Mouse (Mus musculus): ENCODE data around the gene H2-M10.6. TPM values are rescaled to one million over a fixed set of nuclear protein-coding genes. Genes with fewer than 3 reads are reported as not detected.
A peak's percentile ranks its signal among the peaks of the same experiment; 100 is the strongest.
"Not testable (repeated sequence)": the region's sequence is repeated elsewhere in the genome, so short reads cannot be mapped to it uniquely, and the experiment has no call there.

Gene H2-M10.6
- not detected in 2 replicates for polyA plus RNA-seq (2014; fragmentation: Nextera tagmentation; extraction: Ambion mirVana)

GRCm38 (mm10) chr17:36811871-36812270 lies at the start of gene H2-M10.6:
TSS of gene H2-M10.6 (plus strand) at chr17:36812171.
- no peak within 1 kb of the TSS for H3K4me3 ChIP-seq (replicated peaks; ENCODE audit: low read depth, low read length)
- no peak for ATAC-seq (ENCODE audit: low FRiP score, low TSS enrichment)

DNA sequence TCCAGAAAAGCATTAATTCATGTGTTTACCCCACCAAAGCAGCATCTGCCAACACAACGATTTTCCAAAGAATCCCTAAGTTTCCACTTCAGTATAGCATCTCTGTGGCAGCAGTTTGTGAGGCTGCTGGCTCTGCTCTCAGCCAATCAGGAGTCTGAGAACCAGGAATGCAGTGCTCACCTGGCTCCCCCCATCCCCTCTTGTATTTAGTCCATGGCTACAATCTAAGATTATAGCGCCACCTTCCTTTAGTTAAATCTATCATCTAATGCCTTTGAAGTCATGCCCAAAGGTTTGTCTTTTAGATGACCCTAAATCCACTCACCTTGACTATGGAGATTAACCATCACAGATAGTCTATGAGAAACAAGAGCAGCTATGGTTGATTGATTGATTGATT lies 48.2 kb upstream of the H2-M10.6 start:
- no peaks in the 10 kb centered on the region for H3K27me3 ChIP-seq (ENCODE audit: control insufficient read depth, insufficient read depth, low read length)
- no peaks in the 10 kb centered on the region for H3K4me1 ChIP-seq (ENCODE audit: control insufficient read depth, insufficient read depth, low read length)
- no peak overlapping the region for H3K4me2 ChIP-seq (ENCODE audit: low read length)
- DNase-seq = peak; percentile 2
- no peak overlapping the region for H3K27ac ChIP-seq (replicated peaks; ENCODE audit: low read depth, low read length)
- no peaks in the 10 kb centered on the region for H3K36me3 ChIP-seq (ENCODE audit: control insufficient read depth, insufficient read depth, low read length)
- H3K4me3 ChIP-seq (replicated peaks; ENCODE audit: low read depth, low read length) = no peak overlapping the region
- no peak for ATAC-seq (ENCODE audit: low FRiP score, low TSS enrichment)
- WGBS = 55% methylated on average over 2 of the region's 2 CpGs
- H3K9me3 ChIP-seq (ENCODE audit: control insufficient read depth, low read length) = no peaks in the 10 kb centered on the region
- H3K9ac ChIP-seq (replicated peaks; ENCODE audit: low read length) = no peak overlapping the region

More at GRCm38 (mm10) chr17:36811871-36812270, at the start of gene H2-M10.6:
- DNase-seq = no peak
- no peaks in the 10 kb centered on the region for H3K36me3 ChIP-seq (ENCODE audit: control insufficient read depth, insufficient read depth, low read length)
- H3K27ac ChIP-seq (replicated peaks; ENCODE audit: low read depth, low read length) = no peak within 1 kb of the TSS
- no peak within 1 kb of the TSS for H3K4me2 ChIP-seq (ENCODE audit: low read length)
- no peaks in the 10 kb centered on the region for H3K27me3 ChIP-seq (ENCODE audit: control insufficient read depth, insufficient read depth, low read length)
- H3K4me1 ChIP-seq (ENCODE audit: control insufficient read depth, insufficient read depth, low read length) = no peaks in the 10 kb centered on the region
- no peak within 1 kb of the TSS for H3K9ac ChIP-seq (replicated peaks; ENCODE audit: low read length)
- H3K9me3 ChIP-seq (ENCODE audit: control insufficient read depth, low read length) = no peaks in the 10 kb centered on the region

GRCm38 (mm10) chr17:36764244-36764643 lies 47.7 kb upstream of the H2-M10.6 start:
- H3K4me3 ChIP-seq (replicated peaks; ENCODE audit: low read depth, low read length); H3K27me3 ChIP-seq (ENCODE audit: control insufficient read depth, insufficient read depth, low read length); H3K9ac ChIP-seq (replicated peaks; ENCODE audit: low read length); H3K36me3 ChIP-seq (ENCODE audit: control insufficient read depth, insufficient read depth, low read length); H3K27ac ChIP-seq (replicated peaks; ENCODE audit: low read depth, low read length); H3K4me2 ChIP-seq (ENCODE audit: low read length); H3K9me3 ChIP-seq (ENCODE audit: control insufficient read depth, low read length); H3K4me1 ChIP-seq (ENCODE audit: control insufficient read depth, insufficient read depth, low read length); ATAC-seq (ENCODE audit: low FRiP score, low TSS enrichment): not testable (repeated sequence)
- WGBS = 29% methylated on average over 2 of the region's 2 CpGs
- peak; percentile 73 for DNase-seq

- WGBS = 70% methylated on average over 2 of the region's 2 CpGs
These were observed 46.6 kb upstream of the H2-M10.6 start for GRCm38 (mm10) chr17:36765403-36765802.

GRCm38 (mm10) chr17:36772610-36773009 lies 39.4 kb upstream of the H2-M10.6 start, which contains the start of gene H2-M10.5:
TSS of gene H2-M10.5 (plus strand) at chr17:36772910.
- not testable (repeated sequence) for ATAC-seq (ENCODE audit: low FRiP score, low TSS enrichment); H3K27me3 ChIP-seq (ENCODE audit: control insufficient read depth, insufficient read depth, low read length); H3K9ac ChIP-seq (replicated peaks; ENCODE audit: low read length); H3K4me1 ChIP-seq (ENCODE audit: control insufficient read depth, insufficient read depth, low read length); DNase-seq; H3K36me3 ChIP-seq (ENCODE audit: control insufficient read depth, insufficient read depth, low read length); H3K4me2 ChIP-seq (ENCODE audit: low read length); H3K27ac ChIP-seq (replicated peaks; ENCODE audit: low read depth, low read length); H3K4me3 ChIP-seq (replicated peaks; ENCODE audit: low read depth, low read length); H3K9me3 ChIP-seq (ENCODE audit: control insufficient read depth, low read length)
- WGBS = 99% methylated on average over 2 of the region's 2 CpGs

More at GRCm38 (mm10) chr17:36765403-36765802, 46.6 kb upstream of the H2-M10.6 start:
- H3K4me2 ChIP-seq (ENCODE audit: low read length); H3K27ac ChIP-seq (replicated peaks; ENCODE audit: low read depth, low read length); H3K36me3 ChIP-seq (ENCODE audit: control insufficient read depth, insufficient read depth, low read length); H3K27me3 ChIP-seq (ENCODE audit: control insufficient read depth, insufficient read depth, low read length); H3K4me3 ChIP-seq (replicated peaks; ENCODE audit: low read depth, low read length); H3K4me1 ChIP-seq (ENCODE audit: control insufficient read depth, insufficient read depth, low read length); ATAC-seq (ENCODE audit: low FRiP score, low TSS enrichment); DNase-seq; H3K9ac ChIP-seq (replicated peaks; ENCODE audit: low read length); H3K9me3 ChIP-seq (ENCODE audit: control insufficient read depth, low read length): not testable (repeated sequence)

- 70% methylated on average over 3 of the region's 3 CpGs for WGBS
- H3K4me2 ChIP-seq (ENCODE audit: low read length) = no peak overlapping the region
- no peaks in the 10 kb centered on the region for H3K27me3 ChIP-seq (ENCODE audit: control insufficient read depth, insufficient read depth, low read length)
These were observed 30.4 kb upstream of the H2-M10.6 start for GRCm38 (mm10) chr17:36781533-36781932.

DNA sequence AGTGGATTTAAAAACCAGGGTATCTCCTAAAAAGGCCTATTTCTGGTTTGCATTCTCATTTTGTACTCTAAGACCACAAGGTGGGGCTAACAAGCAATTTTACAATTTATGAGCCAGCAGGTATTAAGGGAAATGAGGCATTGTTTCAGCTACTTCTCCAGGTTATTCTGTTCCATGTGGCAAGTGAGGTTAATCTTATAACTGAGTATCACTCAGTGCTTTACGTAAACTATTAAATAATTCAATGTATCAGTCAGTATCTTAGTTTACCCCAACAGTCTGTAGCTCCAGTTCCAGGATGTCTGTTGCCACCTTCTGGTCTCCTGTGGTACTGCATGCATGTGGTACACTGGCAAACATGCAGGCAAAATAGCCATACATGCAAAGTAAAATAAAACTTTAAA lies 25.5 kb upstream of the H2-M10.6 start:
- not testable (repeated sequence) for H3K4me1 ChIP-seq (ENCODE audit: control insufficient read depth, insufficient read depth, low read length); H3K27me3 ChIP-seq (ENCODE audit: control insufficient read depth, insufficient read depth, low read length); ATAC-seq (ENCODE audit: low FRiP score, low TSS enrichment); H3K36me3 ChIP-seq (ENCODE audit: control insufficient read depth, insufficient read depth, low read length); H3K4me2 ChIP-seq (ENCODE audit: low read length); H3K4me3 ChIP-seq (replicated peaks; ENCODE audit: low read depth, low read length); H3K9ac ChIP-seq (replicated peaks; ENCODE audit: low read length); H3K27ac ChIP-seq (replicated peaks; ENCODE audit: low read depth, low read length); H3K9me3 ChIP-seq (ENCODE audit: control insufficient read depth, low read length)
- WGBS = 40% methylated on average over 1 of the region's 1 CpGs
- DNase-seq = peak; percentile 55

More at GRCm38 (mm10) chr17:36781533-36781932, 30.4 kb upstream of the H2-M10.6 start:
- H3K4me3 ChIP-seq (replicated peaks; ENCODE audit: low read depth, low read length) = no peak overlapping the region
- no peaks in the 10 kb centered on the region for H3K9me3 ChIP-seq (ENCODE audit: control insufficient read depth, low read length)
- DNase-seq = no peak
- no peaks in the 10 kb centered on the region for H3K4me1 ChIP-seq (ENCODE audit: control insufficient read depth, insufficient read depth, low read length)
- no peak overlapping the region for H3K9ac ChIP-seq (replicated peaks; ENCODE audit: low read length)
- no peak overlapping the region for H3K27ac ChIP-seq (replicated peaks; ENCODE audit: low read depth, low read length)
- H3K36me3 ChIP-seq (ENCODE audit: control insufficient read depth, insufficient read depth, low read length) = no peaks in the 10 kb centered on the region
- no peak for ATAC-seq (ENCODE audit: low FRiP score, low TSS enrichment)

DNA sequence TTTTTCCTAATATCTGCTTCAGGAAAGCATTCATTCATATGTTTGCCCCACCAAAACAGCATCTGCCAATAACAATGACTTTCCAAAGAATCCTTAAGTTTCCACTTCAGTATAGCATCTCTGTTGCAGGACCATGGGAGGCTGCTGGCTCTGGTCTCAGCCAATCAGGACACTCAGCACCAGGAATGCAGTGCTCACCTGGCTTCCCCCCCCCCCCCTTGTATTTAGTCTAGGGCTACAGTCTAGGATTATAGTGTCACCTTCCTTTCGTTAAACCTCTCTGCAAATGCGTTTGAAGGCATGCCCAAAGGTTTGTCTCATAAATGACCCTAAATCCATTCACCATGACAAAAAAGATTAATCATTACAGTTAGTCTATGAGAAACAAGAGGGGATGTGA lies 23.6 kb upstream of the H2-M10.6 start:
- Histone ChIP-seq H3K9ac (replicated peaks; ENCODE audit: low read length) (no peak overlapping the region), H3K27ac (replicated peaks; ENCODE audit: low read depth, low read length) (no peak overlapping the region), H3K36me3 (ENCODE audit: control insufficient read depth, insufficient read depth, low read length) (no peaks in the 10 kb centered on the region), H3K4me3 (replicated peaks; ENCODE audit: low read depth, low read length) (no peak overlapping the region), H3K4me2 (ENCODE audit: low read length) (no peak overlapping the region), H3K4me1 (ENCODE audit: control insufficient read depth, insufficient read depth, low read length) (no peaks in the 10 kb centered on the region), H3K9me3 (ENCODE audit: control insufficient read depth, low read length) (no peaks in the 10 kb centered on the region), H3K27me3 (ENCODE audit: control insufficient read depth, insufficient read depth, low read length) (no peaks in the 10 kb centered on the region)
- WGBS = 82% methylated on average over 2 of the region's 2 CpGs
- ATAC-seq (ENCODE audit: low FRiP score, low TSS enrichment) (no peak), DNase-seq (no peak)

GRCm38 (mm10) chr17:36788801-36789200 lies 23.2 kb upstream of the H2-M10.6 start:
- not testable (repeated sequence) for H3K4me3 ChIP-seq (replicated peaks; ENCODE audit: low read depth, low read length)
- peak; percentile 67 for ATAC-seq (ENCODE audit: low FRiP score, low TSS enrichment)

More at GRCm38 (mm10) chr17:36788801-36789200, 23.2 kb upstream of the H2-M10.6 start:
- not testable (repeated sequence) for H3K27ac ChIP-seq (replicated peaks; ENCODE audit: low read depth, low read length); H3K9ac ChIP-seq (replicated peaks; ENCODE audit: low read length); H3K27me3 ChIP-seq (ENCODE audit: control insufficient read depth, insufficient read depth, low read length); H3K36me3 ChIP-seq (ENCODE audit: control insufficient read depth, insufficient read depth, low read length); H3K4me1 ChIP-seq (ENCODE audit: control insufficient read depth, insufficient read depth, low read length); H3K4me2 ChIP-seq (ENCODE audit: low read length); H3K9me3 ChIP-seq (ENCODE audit: control insufficient read depth, low read length)
- peak; percentile 95 for DNase-seq
